Mouse (Mus musculus): Measurements from ENCODE around the gene Cbx3.

- TF ChIP-seq EP300 (IDR thresholded peaks at IDR 0.05; ENCODE audit: low read depth) (no peak), CTCF (IDR thresholded peaks at IDR 0.05; ENCODE audit: low read depth) (no peak)
Observed at GRCm38 (mm10) chr6:51524321-51524931, 54.3 kb downstream of the Cbx3 start.

Measured in liver, embryonic 14.5 days (tissue).